In the genomic region with DNA sequence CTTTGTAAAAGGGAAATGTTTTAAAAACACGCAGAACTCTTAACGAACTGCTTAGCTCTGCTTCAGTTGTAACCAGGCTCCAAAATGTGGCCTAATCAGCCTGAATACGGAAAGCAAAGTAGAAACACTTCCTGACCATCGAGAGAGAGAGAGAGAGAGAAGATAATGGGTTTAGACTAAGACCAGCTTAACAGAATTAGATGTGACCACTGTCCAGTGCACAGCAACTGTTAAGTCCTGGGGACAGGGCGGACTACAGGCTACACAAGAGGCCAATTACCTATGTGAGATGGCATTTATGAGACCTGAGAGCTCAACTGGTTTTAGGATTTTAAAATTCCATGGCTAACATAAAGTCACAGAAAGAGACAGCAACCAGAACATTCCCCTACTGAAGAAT, we compare ENCODE assay signal across 35 mouse cellular contexts. TPM values are rescaled to one million over a fixed set of nuclear protein-coding genes. Genes with fewer than 3 reads are reported as not detected.
DNase-seq lines count a peak whose midpoint lies in the region; ATAC-seq lines count a peak whose summit lies in the region.
"Had no signal": no experiment of that assay in that cellular context is flagged by ENCODE, and none has a peak within 500 bp of the region (broad histone marks: within the 10 kb centered on the region; RNA-seq: fewer than 3 reads in every experiment).

No protein-coding gene starts in this region.

- H3K9ac ChIP-seq in heart, embryonic 12.5 days, result 0 out of 2 replicates have a peak overlapping the region, but pooled peaks have one; percentile 36
- H3K9ac ChIP-seq in liver, embryonic 16.5 days (ENCODE audit: low read depth, low read length), result peak overlapping the region; percentile 25
- no peak overlapping the region for H3K9ac ChIP-seq in hindbrain, embryonic 12.5 days
- H3K9ac ChIP-seq: embryonic facial prominence, embryonic 15.5 days; hindbrain, embryonic 15.5 days; kidney, embryonic 15.5 days; limb, embryonic 13.5 days; midbrain, embryonic 13.5 days had no signal

- H3K27ac ChIP-seq in heart, embryonic 12.5 days (ENCODE audit: poor library complexity, severe bottlenecking), result no peak overlapping the region
- H3K27ac ChIP-seq in liver, embryonic 16.5 days (ENCODE audit: low read length), result peak overlapping the region; percentile 28; the same call in 1 of the 2 replicates
- no peak overlapping the region for H3K27ac ChIP-seq in hindbrain, embryonic 12.5 days
- H3K27ac ChIP-seq: embryonic facial prominence, embryonic 10.5 days; embryonic facial prominence, embryonic 15.5 days; hindbrain, embryonic 15.5 days; kidney, embryonic 15.5 days; left cerebral cortex, adult 2 months; limb, embryonic 13.5 days; midbrain, embryonic 13.5 days; stomach, postnatal 0 days had no signal

- no peak overlapping the region for H3K4me2 ChIP-seq in heart, embryonic 12.5 days
- H3K4me2 ChIP-seq in liver, embryonic 16.5 days (ENCODE audit: low read depth, low read length), result peak overlapping the region; percentile 51
- no peak overlapping the region for H3K4me2 ChIP-seq in hindbrain, embryonic 12.5 days (replicated peaks)
- H3K4me2 ChIP-seq: embryonic facial prominence, embryonic 15.5 days; hindbrain, embryonic 15.5 days; kidney, embryonic 15.5 days; limb, embryonic 13.5 days; midbrain, embryonic 13.5 days had no signal

- H3K4me3 ChIP-seq in heart, embryonic 12.5 days, result no peak overlapping the region
- H3K4me3 ChIP-seq in liver, embryonic 16.5 days (ENCODE audit: low read depth, low read length), result peak overlapping the region; percentile 10; the same call in 1 of the 2 replicates
- H3K4me3 ChIP-seq in hindbrain, embryonic 12.5 days, result no peak overlapping the region
- H3K4me3 ChIP-seq: embryonic facial prominence, embryonic 10.5 days; embryonic facial prominence, embryonic 15.5 days; hindbrain, embryonic 15.5 days; kidney, embryonic 15.5 days; left cerebral cortex, adult 2 months; limb, embryonic 13.5 days; midbrain, embryonic 13.5 days had no signal

- H3K27me3 ChIP-seq in heart, embryonic 12.5 days (replicated peaks), result no peaks in the 10 kb centered on the region
- H3K27me3 ChIP-seq in liver, embryonic 16.5 days (ENCODE audit: control insufficient read depth, insufficient read depth, low read depth, low read length), result no peaks in the 10 kb centered on the region
- H3K27me3 ChIP-seq in hindbrain, embryonic 12.5 days, result no peaks in the 10 kb centered on the region
- H3K27me3 ChIP-seq: embryonic facial prominence, embryonic 15.5 days; hindbrain, embryonic 15.5 days; kidney, embryonic 15.5 days; limb, embryonic 13.5 days; midbrain, embryonic 13.5 days had no signal

- ATAC-seq in heart, embryonic 12.5 days (ENCODE audit: insufficient number of reproducible peaks, low FRiP score), result no peak
- no peak for ATAC-seq in liver, embryonic 16.5 days (ENCODE audit: low read depth)
- ATAC-seq in hindbrain, embryonic 12.5 days (ENCODE audit: low FRiP score), result no peak
- ATAC-seq: forebrain, embryonic 14.5 days; inflammation-experienced regulatory T-cells, adult 6 months; midbrain, embryonic 13.5 days had no signal

- peaks cover 4% of the 10 kb centered on the region for H3K4me1 ChIP-seq in heart, embryonic 12.5 days (replicated peaks)
- peaks cover 45% of the 10 kb centered on the region for H3K4me1 ChIP-seq in liver, embryonic 16.5 days (ENCODE audit: control insufficient read depth, low read depth, low read length)
- H3K4me1 ChIP-seq in hindbrain, embryonic 12.5 days, result peaks cover 10% of the 10 kb centered on the region

- H3K9me3 ChIP-seq in heart, embryonic 12.5 days (replicated peaks), result no peaks in the 10 kb centered on the region
- H3K9me3 ChIP-seq in liver, embryonic 16.5 days (replicated peaks; ENCODE audit: control insufficient read depth, low read length), result no peaks in the 10 kb centered on the region
- no peaks in the 10 kb centered on the region for H3K9me3 ChIP-seq in hindbrain, embryonic 12.5 days (replicated peaks)
- H3K9me3 ChIP-seq: embryonic facial prominence, embryonic 10.5 days; embryonic facial prominence, embryonic 15.5 days; hindbrain, embryonic 15.5 days; kidney, embryonic 15.5 days; limb, embryonic 13.5 days; midbrain, embryonic 13.5 days had no signal

- WGBS in heart, embryonic 12.5 days, result 59% methylated on average over 5 of the region's 5 CpGs
- 32% methylated on average over 5 of the region's 5 CpGs for WGBS in liver, embryonic 16.5 days (ENCODE audit: insufficient replicate concordance)
- 84% methylated on average over 5 of the region's 5 CpGs for whole genome bisulfite sequencing in hindbrain, embryonic 12.5 days

- H3K36me3 ChIP-seq in heart, embryonic 12.5 days, result no peaks in the 10 kb centered on the region
- H3K36me3 ChIP-seq in liver, embryonic 16.5 days (ENCODE audit: control insufficient read depth, insufficient read depth), result no peaks in the 10 kb centered on the region
- H3K36me3 ChIP-seq in hindbrain, embryonic 12.5 days, result no peaks in the 10 kb centered on the region
- H3K36me3 ChIP-seq: embryonic facial prominence, embryonic 10.5 days; embryonic facial prominence, embryonic 15.5 days; hindbrain, embryonic 15.5 days; kidney, embryonic 15.5 days; limb, embryonic 13.5 days; midbrain, embryonic 13.5 days had no signal

- DNase-seq in heart, adult 18-20 months, result no peak
- DNase-seq in retina, adult 2 months (ENCODE audit: low read depth, low spot score), result peak; percentile 64
- no peak for DNase-seq in retina, embryonic 14.5 days (ENCODE audit: low spot score)
- DNase-seq in Muller cell, postnatal 12 days (ENCODE audit: inconsistent ontology term), result no peak
- DNase-seq: adrenal gland, adult 2 months; cerebellum, adult 2 months; cerebellum, postnatal 14 days; gastrocnemius, postnatal 14 days; heart, postnatal 10 days; kidney, adult 11 months; kidney, postnatal 25 days; lung, adult 2 months; lung, postnatal 10 days; right cerebral cortex, postnatal 4 days; thymus, adult 18-20 months; thymus, postnatal 4 days had no signal

RNA-seq across cellular contexts. Expression of a gene that starts 3.1 kb away (rescaled TPM):
- 6.7 and 6.8 TPM in 2 replicates for polyA plus RNA-seq in heart, embryonic 12.5 days (2016; fragmentation: Nextera tagmentation; extraction: Ambion mirVana)
- 1 to 10 TPM; 3.5 to 3.6 TPM for total RNA-seq in heart, adult 18-20 months (2021)
- polyA plus RNA-seq in liver, embryonic 16.5 days (2015; fragmentation: Nextera tagmentation; extraction: Ambion mirVana), result 25.8 and 26.4 TPM in 2 replicates
- 8.9 and 9.6 TPM in 2 replicates for polyA plus RNA-seq in hindbrain, embryonic 12.5 days (2016; fragmentation: Nextera tagmentation; extraction: Ambion mirVana)

RNA-seq across cellular contexts. Expression of a gene that starts 22.5 kb away (rescaled TPM):
- 13.0 and 14.6 TPM in 2 replicates for polyA plus RNA-seq in heart, embryonic 12.5 days (2016; fragmentation: Nextera tagmentation; extraction: Ambion mirVana)
- total RNA-seq in heart, adult 18-20 months (2021), result 10 to 100 TPM; 10.5 to 12.0 TPM
- 4.1 and 4.7 TPM in 2 replicates for polyA plus RNA-seq in liver, embryonic 16.5 days (2015; fragmentation: Nextera tagmentation; extraction: Ambion mirVana)
- 10.9 and 12.6 TPM in 2 replicates for polyA plus RNA-seq in hindbrain, embryonic 12.5 days (2016; fragmentation: Nextera tagmentation; extraction: Ambion mirVana)

RNA-seq across cellular contexts. Expression of a gene that starts 24.0 kb away (rescaled TPM):
- polyA plus RNA-seq in heart, embryonic 12.5 days (2016; fragmentation: Nextera tagmentation; extraction: Ambion mirVana), result 0.10 and 0.12 TPM in 2 replicates
- not detected for total RNA-seq in heart, adult 18-20 months (2021)
- polyA plus RNA-seq in liver, embryonic 16.5 days (2015; fragmentation: Nextera tagmentation; extraction: Ambion mirVana), result 0.09 and 0.12 TPM in 2 replicates
- 0.65 and 0.68 TPM in 2 replicates for polyA plus RNA-seq in hindbrain, embryonic 12.5 days (2016; fragmentation: Nextera tagmentation; extraction: Ambion mirVana)
- total RNA-seq: gastrocnemius, postnatal 14 days; granulocyte monocyte progenitor cell, adult 5-6 weeks; hematopoietic stem cell, adult 5-6 weeks; layer of hippocampus, adult 18-20 months; layer of hippocampus, postnatal 10 days; left cerebral cortex, adult 2 months; left cerebral cortex, postnatal 25 days had no signal
- polyA plus RNA-seq: cerebellum, adult 2 months; heart, embryonic 11.5 days; inflammation-experienced regulatory T-cells, adult 6 months; stomach, postnatal 0 days had no signal

RNA-seq across cellular contexts. Expression of a gene that starts 40.3 kb away (rescaled TPM):
- polyA plus RNA-seq in heart, embryonic 12.5 days (2016; fragmentation: Nextera tagmentation; extraction: Ambion mirVana), result 20.0 and 22.0 TPM in 2 replicates
- 10 to 100 TPM; 11.7 to 12.4 TPM for total RNA-seq in heart, adult 18-20 months (2021)
- 9.1 and 10.7 TPM in 2 replicates for polyA plus RNA-seq in liver, embryonic 16.5 days (2015; fragmentation: Nextera tagmentation; extraction: Ambion mirVana)
- polyA plus RNA-seq in hindbrain, embryonic 12.5 days (2016; fragmentation: Nextera tagmentation; extraction: Ambion mirVana), result 32.1 and 32.7 TPM in 2 replicates

RNA-seq across cellular contexts. Expression of a gene that starts 42.4 kb away (rescaled TPM):
- 199 and 203 TPM in 2 replicates for polyA plus RNA-seq in heart, embryonic 12.5 days (2016; fragmentation: Nextera tagmentation; extraction: Ambion mirVana)
- 100 to 1,000 TPM; 185 to 201 TPM for total RNA-seq in heart, adult 18-20 months (2021)
- polyA plus RNA-seq in liver, embryonic 16.5 days (2015; fragmentation: Nextera tagmentation; extraction: Ambion mirVana), result 1.4 and 2.4 TPM in 2 replicates
- 1.4 and 4.1 TPM in 2 replicates for polyA plus RNA-seq in hindbrain, embryonic 12.5 days (2016; fragmentation: Nextera tagmentation; extraction: Ambion mirVana)
- total RNA-seq: granulocyte monocyte progenitor cell, adult 5-6 weeks had no signal
